Mouse (Mus musculus): ENCODE data around the gene Utrn. TPM values are rescaled to one million over a fixed set of nuclear protein-coding genes. Genes with fewer than 3 reads are reported as not detected.

The Utrn gene
- total RNA-seq, 1 experiment from 2014 or later: 84.1 TPM

DNA sequence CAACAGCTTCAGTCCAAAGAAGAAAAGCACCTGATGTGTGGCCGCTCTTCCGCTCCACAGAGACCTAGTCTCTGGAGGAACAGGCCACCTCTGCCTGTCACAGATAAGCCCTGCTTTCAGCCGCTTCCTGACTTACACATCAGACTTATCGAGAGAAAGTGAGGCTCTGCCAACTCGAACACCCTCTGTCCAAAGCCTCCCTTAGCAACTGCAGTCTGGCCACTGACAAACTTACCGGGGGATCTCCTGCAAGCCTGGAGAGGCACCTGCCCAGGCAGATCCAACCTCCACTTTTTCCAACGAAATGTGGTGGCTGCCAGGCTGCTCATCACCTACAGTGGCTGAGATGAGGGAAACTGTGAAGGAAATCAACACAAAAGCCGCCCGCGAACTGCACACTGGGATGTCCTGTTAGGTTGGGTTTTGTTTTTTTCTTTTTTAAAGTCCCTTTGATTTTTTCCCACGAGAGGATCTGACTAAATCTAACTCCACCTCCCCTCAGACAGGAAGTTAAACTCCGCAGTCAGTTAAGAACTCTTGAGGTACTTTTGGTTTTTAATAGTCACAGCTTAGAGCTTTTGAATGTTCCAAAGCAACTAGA is 55.9 kb downstream of the Utrn start:
- peak; percentile 57 for ATAC-seq (ENCODE audit: extremely low read depth, insufficient number of reproducible peaks, low FRiP score, poor library complexity, severe bottlenecking)

DNA sequence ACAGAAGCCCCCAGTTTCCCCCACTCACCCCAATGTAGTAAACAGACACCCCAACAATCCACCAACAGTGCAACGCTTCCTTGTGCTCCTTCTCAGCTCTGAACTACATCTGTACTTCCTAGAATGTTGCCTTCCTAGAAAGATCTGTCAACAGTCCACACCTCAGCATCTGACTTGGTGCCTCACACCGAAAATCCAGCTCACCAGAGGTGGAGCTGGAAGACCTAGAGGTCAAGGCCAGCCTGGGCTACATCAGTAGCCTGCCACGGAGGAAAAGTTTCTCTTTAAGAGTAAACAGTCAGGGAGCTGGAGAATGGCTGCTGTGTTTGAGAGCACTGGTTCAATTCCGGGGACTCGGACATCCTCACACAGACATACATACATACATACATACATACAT is 56.5 kb downstream of the Utrn start:
- no peak for ATAC-seq (ENCODE audit: extremely low read depth, insufficient number of reproducible peaks, low FRiP score, poor library complexity, severe bottlenecking)

DNA sequence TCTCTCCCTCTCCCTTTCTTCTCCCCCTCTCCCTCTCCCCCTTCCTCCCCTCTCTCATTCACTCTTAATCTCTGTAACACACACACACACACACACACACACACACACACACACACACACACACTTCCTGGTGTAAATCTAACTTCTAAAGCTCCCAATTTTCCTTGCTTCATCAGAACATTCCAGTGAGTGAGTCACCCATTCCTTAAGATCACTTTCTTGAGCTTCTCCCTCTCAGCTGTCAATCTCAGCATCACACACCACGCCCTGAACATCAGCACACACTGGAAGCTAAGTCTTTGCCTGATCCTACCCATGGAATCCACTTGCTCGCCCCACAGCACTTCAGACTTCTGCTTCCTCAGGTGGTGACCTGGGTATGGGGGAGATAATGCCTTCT is 58.3 kb downstream of the Utrn start:
- ATAC-seq (ENCODE audit: extremely low read depth, insufficient number of reproducible peaks, low FRiP score, poor library complexity, severe bottlenecking): no peak

DNA sequence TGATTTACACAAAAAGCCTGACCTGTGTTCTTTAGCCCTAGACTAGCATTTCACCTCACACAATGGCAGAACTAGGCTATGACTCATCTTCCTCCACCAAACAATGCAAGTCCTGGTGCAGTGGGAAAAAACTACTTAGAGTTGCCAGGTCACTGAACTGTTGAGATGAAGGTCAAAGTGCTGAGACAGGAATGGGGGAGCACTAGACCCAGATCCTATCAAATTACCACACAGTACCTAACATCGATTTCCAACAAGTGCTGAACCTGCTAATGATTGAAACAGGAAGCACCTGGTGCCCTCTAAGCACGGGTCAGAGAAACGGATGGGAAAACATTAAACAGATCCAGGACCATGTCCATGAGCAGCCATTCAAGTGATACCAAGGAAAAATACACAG is 59.5 kb downstream of the Utrn start:
- no peak for ATAC-seq (ENCODE audit: extremely low read depth, insufficient number of reproducible peaks, low FRiP score, poor library complexity, severe bottlenecking)

DNA sequence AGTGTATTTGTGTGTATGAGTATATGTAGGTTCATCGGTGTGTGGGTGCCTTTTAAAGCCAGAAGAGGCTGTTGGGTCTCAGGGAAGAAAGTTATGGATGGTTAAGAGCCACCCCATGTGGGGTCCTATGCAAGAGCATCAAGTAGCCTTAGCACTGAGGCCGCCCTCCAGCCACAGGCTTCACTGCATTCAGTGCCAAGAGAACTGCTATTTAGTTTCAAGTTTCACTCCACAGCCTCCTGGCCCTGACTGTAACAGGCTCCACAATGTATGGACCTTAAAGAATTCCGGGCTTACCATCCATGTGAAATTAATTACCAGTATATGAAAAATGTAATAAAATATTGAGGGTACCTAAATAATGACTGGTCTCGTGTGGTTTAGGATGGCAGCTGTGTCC is 60.7 kb downstream of the Utrn start:
- no peak for ATAC-seq (ENCODE audit: extremely low read depth, insufficient number of reproducible peaks, low FRiP score, poor library complexity, severe bottlenecking)

DNA sequence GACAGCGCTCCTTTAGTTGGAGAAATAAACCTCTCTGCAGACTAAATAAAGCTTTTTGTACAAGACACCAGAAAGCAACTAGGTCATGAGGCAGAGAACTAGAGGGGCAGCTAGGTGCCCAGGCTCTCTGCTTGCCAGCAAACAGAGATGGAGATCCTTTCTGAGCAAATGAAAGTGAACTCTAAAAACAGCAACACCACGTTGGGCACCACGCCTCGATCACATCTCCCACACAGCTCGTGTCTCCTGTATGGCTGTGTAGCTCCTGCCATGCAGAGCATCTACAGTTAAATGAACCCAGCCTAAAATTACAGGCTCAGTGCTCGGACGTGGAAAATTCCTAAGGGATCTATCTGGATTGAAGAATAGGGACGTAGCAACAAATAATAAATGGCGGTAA is 61.5 kb downstream of the Utrn start:
- ATAC-seq (ENCODE audit: extremely low read depth, insufficient number of reproducible peaks, low FRiP score, poor library complexity, severe bottlenecking): no peak

DNA sequence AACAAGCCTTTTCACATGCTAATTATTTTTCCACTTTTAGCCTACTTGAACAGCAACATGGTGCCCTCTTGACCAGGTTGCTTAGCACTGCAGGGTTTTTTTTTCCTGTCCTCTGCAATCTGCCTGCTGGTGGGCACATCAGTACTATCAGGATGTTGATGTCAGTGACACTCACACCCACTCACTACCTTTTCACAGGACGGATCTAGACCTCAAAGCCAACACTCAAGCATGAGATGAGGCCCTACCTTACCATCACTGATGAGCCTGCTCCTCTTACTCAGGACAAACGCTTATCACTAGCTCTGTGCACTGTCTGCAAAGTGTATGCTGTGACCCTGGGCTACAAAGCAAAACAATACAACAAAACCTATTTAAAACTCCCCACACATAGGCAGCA is 63.3 kb downstream of the Utrn start:
- ATAC-seq (ENCODE audit: extremely low read depth, insufficient number of reproducible peaks, low FRiP score, poor library complexity, severe bottlenecking): 0 out of 2 replicates have a peak, but pooled peaks have one; percentile 9

DNA sequence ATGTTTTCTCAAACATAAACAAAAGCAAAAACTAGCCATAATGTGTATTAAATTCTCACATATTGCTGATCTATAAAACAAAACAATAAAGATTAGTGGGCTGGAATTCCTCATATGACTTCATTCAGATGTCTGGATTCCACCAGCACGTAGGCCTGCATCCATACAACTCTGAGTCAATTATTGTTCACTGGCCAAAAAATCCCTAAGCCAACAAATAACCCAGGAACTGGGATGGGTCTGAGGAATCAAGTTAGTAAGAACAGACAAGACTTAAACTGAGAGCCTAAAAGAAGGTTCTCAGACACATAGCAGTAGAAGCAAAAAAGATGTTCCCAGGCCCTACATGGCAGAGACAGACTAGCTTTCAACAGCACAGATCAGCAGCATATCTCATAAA is 65.2 kb downstream of the Utrn start:
- no peak for ATAC-seq (ENCODE audit: extremely low read depth, insufficient number of reproducible peaks, low FRiP score, poor library complexity, severe bottlenecking)

DNA sequence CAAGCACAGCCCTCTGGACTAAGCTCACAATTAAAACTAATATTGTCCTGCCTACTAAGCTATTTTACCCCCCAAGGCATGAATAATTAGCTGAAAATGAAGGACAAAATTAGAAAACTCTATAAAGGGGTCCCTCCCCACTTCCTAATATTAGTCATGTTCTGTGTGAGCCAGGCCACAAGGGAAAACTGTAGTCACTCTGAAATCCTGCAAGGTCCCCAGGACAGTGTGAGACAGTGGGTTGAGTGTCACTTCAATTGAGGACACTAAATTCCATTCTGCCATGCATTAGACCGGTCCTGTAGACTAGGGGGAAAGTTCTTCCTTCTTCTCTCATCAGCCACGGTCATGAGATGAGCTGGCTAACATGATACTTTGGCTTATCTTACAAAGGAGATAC is 69.7 kb downstream of the Utrn start:
- ATAC-seq (ENCODE audit: extremely low read depth, insufficient number of reproducible peaks, low FRiP score, poor library complexity, severe bottlenecking): no peak

DNA sequence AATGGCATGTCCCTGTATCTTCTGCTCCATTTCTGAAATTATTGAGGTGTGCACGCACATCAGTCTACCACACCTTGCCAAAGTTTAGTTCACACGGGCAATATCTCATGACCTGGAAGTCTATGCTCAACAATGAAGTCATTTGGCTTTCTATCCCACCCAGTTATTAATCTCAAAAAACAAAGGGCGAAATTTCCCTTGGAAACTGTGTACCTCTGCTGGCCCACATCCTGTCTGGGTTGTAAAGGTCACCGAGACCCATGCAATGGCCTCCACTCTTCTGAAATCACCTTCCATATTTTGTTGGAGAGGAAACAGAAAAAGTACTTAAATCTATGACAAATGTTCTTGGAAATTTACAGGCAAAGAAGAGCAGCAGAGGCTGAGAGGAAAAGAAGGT is 70.9 kb downstream of the Utrn start:
- no peak for ATAC-seq (ENCODE audit: extremely low read depth, insufficient number of reproducible peaks, low FRiP score, poor library complexity, severe bottlenecking)

DNA sequence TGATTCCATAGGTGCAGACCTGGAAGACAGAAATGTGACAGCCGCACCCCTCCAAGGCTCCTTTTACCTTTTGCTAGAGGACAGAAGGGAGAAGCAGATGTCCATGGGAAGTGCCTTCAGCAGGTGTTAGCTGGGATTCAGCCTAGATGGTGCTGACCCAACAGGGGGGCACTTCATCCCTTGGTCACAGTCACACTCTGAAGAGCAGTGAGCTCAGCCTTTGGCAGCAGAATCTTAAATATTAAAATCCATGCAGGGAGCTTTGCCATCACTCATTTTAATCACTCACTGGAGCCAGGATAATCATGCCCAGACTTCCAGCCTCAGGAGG is 72.7 kb downstream of the Utrn start:
- no peak for ATAC-seq (ENCODE audit: extremely low read depth, insufficient number of reproducible peaks, low FRiP score, poor library complexity, severe bottlenecking)

DNA sequence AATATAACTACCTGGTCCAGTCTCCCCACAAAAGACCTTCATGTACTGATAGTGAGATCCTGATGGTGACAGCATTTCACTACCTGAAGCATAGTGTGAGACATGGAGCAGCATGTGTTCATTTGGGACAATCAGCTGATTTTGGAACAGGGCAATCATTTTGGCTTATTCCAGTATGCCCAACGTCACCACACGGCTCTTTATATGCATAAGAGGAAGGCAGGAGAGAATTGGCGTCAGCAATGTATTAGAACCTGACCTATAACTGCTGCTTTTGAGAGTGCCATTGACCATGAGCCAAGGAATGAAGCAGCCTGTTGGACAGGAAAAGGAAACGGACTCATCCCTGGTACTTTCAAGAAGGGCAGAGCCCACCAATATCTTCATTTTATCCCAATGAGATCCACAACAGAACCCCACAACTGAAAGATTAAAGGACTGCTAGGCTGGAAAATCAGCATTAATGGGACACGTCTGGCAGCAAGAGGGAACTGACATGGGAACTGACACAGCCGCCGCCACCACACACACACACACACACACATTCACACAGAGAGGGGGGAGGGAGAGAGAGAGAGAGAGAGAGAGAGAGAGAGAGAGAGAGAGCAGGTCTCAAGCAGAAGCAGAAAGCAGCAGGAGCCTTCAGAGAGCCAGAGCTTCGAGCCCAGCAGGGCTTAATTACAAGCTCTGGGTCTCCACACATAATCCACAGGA is 73.2 kb downstream of the Utrn start:
- ATAC-seq (ENCODE audit: extremely low read depth, insufficient number of reproducible peaks, low FRiP score, poor library complexity, severe bottlenecking): no peak

DNA sequence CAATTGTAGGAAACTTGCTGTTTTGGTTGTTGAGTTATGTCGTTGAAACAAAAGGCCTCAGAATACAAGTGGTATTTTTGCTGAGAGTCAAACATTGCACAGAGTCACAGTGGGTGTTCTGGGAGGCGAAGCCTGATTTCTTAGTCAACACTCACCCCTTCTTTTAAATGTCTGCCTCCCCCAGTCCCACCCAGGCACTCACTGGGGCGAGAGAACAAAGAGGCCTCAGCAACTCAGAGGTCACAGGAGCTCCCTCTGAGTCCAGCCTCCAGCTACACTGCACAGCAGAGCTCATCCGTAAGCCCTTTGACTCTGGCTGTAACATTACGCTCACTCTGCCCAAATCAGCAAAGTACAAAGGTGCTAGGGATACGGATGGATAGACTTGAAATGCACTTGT is 77.1 kb downstream of the Utrn start:
- no peak for ATAC-seq (ENCODE audit: extremely low read depth, insufficient number of reproducible peaks, low FRiP score, poor library complexity, severe bottlenecking)

DNA sequence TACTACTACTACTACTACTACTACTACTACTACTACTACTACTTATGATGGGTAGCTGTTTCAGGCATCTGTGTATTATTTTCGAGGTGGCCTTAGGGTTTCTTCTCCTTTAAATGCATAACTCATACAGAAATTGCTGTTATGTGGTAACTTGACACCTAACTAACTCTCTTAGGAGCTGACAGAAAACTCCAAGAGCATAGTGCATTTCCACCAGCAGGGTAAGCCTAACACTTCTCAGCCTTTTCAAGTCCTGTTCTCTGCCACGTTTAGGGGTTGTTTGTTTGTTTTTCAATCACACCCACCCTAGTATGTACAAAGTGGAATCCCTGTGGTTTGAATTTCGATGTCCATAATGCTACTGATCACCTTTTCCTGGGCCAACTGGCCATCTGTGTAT is 78.3 kb downstream of the Utrn start:
- ATAC-seq (ENCODE audit: extremely low read depth, insufficient number of reproducible peaks, low FRiP score, poor library complexity, severe bottlenecking): no peak

DNA sequence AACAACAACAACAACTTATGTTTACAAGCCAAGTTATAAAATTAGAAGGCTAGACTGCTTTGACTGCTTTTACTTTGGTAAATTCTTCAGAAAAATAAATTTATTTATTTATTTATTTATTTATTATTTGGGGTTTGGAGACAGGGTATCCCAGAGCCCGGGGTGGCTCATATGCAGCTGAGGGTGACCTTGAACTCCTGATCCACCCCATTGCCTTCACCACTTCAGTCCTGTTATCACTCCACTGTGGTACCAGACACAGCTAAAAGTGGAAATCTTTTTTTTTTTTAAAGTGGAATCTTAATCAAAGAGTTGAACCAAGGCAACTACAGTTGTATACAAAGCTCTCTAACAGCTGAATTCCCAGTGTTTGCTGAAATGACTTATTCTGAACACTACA is 80.6 kb downstream of the Utrn start:
- no peak for ATAC-seq (ENCODE audit: extremely low read depth, insufficient number of reproducible peaks, low FRiP score, poor library complexity, severe bottlenecking)

DNA sequence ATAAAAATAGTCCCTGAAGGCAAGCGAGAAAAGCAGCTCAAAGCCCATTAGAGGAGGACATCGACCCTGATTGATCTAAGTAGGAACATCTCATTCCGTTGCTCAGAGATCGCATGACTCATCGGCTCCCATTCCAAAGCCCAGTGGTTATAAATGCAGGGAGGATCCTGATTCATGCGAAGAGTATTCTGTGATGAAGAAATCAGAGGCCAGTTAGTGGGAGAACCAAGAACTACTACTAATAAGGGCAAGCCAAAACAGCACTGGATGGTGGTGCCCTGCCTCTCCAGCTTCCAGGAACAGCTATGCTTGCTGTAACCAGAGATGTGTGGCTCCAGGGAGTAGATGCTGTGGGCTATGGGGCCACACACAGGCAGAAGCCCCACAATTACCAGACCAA is 81.2 kb downstream of the Utrn start:
- ATAC-seq (ENCODE audit: extremely low read depth, insufficient number of reproducible peaks, low FRiP score, poor library complexity, severe bottlenecking): no peak

DNA sequence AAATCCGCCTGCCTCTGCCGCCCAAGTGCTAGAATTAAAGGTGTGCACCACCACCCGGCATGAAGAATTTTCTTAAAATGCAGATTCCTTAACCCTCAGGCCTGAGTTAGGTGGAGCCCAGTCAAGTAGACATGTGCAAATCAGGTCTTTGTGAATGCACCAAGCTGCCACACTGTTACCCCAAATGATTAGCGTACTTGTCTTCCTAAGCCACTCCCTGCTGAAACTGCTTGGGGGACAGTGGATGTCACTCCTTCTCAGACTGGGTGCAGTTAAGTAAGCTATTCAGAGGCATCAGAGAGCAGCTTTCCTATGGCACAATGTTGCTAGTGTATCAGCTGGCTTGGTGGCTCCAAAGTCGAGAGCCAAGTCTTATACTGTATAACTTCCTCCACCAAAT is 83.9 kb downstream of the Utrn start:
- no peak for ATAC-seq (ENCODE audit: extremely low read depth, insufficient number of reproducible peaks, low FRiP score, poor library complexity, severe bottlenecking)

DNA sequence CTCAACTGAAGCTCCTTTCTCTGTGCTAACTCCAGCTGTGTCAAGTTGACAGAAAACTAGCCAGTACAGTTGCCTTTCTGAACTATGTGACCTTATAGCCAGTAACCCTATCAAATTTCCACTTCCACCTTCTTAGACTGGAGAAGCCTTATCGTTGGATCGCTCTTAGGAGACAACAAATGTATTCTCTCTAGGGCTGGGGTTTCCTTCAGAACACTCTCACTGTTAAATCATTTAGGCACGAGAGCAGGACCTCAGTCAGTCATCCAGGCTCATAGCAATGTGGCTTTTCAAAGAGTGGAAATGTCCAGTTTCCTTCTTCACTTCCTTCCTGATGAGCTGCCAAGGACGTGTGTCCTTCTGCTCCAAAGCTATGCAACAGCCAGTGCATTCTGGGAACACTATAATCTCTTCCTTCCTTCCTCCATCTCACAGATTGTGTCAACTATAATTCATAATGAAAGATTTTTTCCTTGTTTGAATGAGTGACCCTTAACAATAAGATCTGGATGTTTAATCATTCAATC is 87.7 kb downstream of the Utrn start:
- ATAC-seq (ENCODE audit: extremely low read depth, insufficient number of reproducible peaks, low FRiP score, poor library complexity, severe bottlenecking): no peak

DNA sequence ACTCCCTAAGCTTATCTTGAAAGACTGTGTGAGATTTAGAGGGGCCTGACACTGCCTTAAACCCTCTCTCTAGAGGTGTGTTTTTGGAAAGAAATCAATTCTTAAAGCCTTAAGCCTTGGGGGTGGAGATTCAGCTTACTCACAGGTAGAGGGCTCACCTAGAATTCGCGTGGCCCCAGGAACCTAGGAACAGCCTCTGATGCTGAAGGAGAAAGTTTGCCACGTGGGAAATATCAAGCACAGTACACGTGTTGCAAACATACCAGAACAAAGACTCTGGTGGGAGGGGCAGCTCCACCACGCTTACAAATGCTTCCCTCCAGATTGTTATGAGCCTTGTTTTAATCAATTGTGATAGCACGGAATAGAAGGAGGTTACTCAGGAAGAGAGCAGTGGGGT is 96.0 kb downstream of the Utrn start:
- ATAC-seq (ENCODE audit: extremely low read depth, insufficient number of reproducible peaks, low FRiP score, poor library complexity, severe bottlenecking): no peak

DNA sequence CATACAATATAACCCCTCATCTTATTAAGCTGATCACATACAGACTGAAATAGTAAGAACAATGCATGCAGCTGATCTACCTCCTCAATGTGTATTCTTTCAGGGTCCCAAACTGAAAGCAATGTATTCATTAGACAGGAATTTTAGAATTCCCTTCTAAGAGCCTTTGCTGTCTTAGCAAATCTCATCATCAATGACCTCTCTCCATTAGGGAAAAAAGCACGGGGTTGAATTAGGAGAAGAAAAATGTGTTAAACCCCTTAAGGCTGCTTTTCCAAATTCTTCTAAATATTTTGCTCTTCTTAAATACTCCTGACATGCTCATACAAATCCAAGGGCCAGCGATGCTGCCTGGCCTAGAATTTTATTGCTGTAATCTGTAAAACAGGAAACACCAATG is 97.7 kb downstream of the Utrn start:
- no peak for ATAC-seq (ENCODE audit: extremely low read depth, insufficient number of reproducible peaks, low FRiP score, poor library complexity, severe bottlenecking)

DNA sequence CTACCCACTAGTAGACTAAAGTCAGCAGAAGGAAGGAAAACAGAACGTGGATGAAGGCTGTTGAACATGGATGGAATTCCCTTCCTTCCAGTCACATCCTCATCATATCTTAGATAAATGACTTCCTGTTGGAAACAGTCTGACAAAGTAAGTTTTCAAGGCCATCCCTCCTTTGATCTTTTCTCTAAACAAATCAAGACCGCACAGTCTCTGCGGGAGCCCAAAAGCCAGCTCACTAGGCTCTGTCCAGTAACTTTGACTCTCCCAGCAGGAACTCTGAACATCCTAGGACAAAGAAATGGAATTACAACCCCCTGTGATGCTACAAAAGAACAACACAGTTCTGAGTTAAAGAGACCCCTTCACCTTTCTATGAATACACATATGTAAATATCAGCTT is 106.5 kb downstream of the Utrn start:
- ATAC-seq (ENCODE audit: extremely low read depth, insufficient number of reproducible peaks, low FRiP score, poor library complexity, severe bottlenecking): no peak
